Mouse (Mus musculus): ENCODE data around the gene Gm10392. TPM values are rescaled to one million over a fixed set of nuclear protein-coding genes. Genes with fewer than 3 reads are reported as not detected.

Gm10392 gene
- total RNA-seq, 2 experiments from 2014 or later, result not detected

DNA sequence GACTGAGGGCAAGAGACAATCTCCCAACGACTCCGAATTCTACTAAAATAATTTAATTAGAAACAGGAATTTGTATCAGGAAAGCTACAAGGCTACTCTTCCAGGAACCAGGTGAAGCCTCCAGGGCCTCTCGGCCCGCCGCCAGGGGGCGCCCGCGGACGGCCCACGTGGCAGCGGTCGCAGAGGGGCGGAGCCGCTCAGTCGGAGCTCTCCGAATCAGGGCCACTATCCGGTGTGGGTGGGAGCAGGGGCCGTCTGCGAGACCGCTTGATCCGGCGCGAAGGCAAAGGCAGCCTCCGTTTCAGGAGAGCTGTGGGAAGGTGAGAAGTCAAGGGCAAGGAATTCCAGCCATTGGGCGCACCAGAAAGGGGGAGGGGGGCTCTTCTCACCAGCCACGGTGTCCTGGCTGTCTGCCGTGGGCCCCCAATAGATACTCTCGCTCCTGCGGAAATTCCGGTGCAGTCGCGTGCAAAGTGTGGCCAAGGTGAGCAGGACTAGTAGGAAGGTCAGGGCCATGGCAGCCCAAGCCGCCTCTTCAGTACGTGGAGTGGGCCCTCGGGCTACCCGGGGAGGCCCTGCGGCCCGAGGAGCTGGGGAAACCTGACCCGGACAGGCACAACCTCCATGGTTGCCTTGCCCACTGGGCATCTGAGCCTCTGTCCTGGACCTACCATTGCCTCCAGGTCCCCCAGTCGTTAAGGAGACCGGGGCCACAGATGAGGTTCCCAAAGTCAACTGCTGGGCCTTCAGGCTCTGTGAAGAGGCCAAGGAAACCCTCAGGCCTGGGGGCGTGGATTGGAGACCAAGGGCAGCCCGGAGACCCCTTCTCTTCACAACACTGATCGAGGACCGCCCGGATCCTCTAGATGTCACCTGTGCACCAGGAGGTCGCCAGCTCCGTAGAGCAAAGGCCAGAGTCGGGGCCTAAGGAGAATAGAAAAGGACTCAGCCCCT lies 10.7 kb downstream of the Gm10392 start:
- peak; percentile 86 to 89 for DNase-seq
- intact Hi-C loops (cut with DNase I), result loop anchor here (5.0 kb wide), 1 partner anchor 124 kb away; no protein-coding TSS in a partner anchor

DNA sequence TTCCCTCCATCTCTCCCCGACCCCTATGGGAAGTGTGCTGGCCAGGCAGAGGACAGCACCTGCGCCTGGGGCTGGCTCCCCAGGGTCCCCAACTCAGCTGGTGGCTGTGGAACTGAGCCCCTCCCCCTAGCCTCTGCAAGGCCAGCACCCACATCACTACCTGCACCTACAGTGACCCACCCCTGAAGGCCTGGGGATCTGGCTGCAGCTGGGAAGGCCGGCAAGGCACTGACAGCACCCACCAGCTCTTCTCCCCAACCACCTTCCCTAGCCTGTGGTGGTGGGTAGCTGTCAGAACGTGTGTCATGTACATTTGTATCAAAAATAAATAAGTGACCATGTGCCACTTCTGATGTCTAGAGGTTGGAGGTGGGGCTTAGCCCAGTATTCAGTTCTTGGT lies 11.6 kb downstream of the Gm10392 start:
- intact Hi-C loops (cut with DNase I), result loop anchor here (2.0 to 5.0 kb wide), 2 partner anchors 17 to 125 kb away; no protein-coding TSS in a partner anchor

DNA sequence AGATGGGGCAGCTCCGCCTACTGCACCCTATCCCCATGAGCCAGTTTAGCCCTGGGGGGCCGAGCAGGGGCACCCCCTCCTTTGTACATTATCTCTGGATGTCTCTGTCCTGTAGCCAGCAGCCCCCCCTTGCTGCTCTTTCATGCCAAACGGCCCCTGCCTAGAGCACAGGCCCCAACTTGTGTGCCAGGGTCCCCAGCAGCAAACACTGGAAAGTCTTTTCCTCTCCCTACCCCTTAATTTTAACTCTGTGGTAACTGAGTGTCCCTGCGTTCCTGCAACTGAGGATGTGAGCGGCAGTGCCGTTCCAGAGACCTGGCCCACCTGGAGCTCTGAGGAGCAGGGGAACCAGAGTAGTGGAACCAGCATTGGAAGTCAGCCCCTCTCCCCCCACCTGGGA lies 12.1 kb downstream of the Gm10392 start:
- intact Hi-C loops (cut with DNase I), result loop anchor here (2.0 to 5.0 kb wide), 2 partner anchors 16 to 125 kb away; no protein-coding TSS in a partner anchor
- DNase-seq, result peak in 1 of 2 experiments; percentile 2

More for the DNA sequence above, 11.6 kb downstream of the Gm10392 start:
- DNase-seq, result peak in 1 of 2 experiments; percentile 12

DNA sequence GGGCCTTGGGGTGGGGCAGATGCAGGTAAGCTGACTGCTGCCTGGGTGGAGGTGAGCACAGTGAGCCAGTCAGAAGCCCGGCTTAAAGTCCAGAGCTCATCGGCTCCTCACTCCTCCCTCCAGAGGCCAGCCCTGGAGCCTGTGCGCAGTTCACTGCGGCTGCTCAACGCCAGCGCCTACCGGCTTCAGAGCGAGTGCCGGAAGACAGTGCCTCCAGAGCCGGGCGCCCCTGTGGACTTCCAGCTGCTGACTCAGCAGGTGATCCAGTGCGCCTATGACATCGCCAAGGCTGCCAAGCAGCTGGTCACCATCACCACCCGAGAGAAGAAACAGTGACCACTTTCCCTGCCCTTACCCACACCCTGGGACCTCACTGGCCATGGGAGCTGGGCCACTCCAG lies 12.7 kb downstream of the Gm10392 start:
- DNase-seq, result no peak
- intact Hi-C loops (cut with DNase I), result loop anchor here (2.0 to 5.0 kb wide), 2 partner anchors 15 to 126 kb away; no protein-coding TSS in a partner anchor

DNA sequence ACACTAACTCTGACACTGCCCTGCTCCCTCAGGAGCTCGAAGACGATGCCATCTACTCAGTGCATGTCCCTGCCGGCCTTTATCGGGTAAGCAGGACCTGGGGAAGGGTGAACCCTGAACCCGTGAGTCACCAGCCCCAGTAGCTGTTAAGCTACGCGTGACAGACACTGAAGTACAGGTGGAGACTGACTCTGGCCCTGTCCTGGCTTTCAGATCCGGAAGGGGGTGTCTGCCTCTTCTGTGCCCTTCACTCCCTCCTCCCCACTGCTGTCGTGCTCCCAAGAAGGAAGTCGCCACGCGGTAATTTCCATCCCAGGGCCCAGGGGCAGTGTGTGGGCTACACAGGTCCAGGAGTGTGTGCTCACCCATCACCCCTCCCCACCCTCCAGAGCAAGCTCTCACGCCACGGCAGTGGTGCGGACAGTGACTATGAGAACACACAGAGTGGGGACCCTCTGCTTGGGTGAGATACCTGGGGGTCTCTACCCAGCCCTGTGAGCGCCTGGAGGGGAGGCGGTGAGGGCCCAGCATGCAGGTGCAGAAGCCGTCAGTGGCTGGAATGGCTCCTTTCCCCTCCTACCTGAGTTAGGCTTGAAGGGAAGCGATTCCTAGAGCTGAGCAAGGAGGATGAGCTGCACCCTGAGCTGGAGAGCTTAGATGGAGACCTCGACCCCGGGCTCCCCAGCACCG lies 13.6 kb downstream of the Gm10392 start:
- intact Hi-C loops (cut with DNase I), result loop anchor here (5.0 kb wide), 1 partner anchor 127 kb away; no protein-coding TSS in a partner anchor
- no peak for DNase-seq

DNA sequence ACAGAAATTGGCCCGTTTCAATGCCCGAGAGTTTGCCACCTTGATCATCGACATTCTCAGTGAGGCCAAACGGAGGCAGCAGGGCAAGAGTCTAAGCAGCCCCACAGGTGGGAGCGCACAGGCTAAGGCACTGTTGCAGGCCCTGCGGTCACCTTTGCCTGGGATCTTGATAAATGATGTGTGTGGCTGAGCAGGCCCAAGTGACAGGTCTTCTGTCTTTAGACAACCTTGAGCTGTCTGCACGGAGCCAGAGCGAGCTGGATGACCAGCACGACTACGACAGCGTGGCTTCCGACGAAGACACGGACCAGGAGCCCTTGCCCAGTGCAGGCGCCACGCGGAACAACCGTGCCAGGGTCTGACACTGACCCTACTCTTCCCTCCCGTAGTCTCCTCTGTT lies 14.6 kb downstream of the Gm10392 start:
- no peak for DNase-seq
- intact Hi-C loops (cut with DNase I), result no loop called here

DNA sequence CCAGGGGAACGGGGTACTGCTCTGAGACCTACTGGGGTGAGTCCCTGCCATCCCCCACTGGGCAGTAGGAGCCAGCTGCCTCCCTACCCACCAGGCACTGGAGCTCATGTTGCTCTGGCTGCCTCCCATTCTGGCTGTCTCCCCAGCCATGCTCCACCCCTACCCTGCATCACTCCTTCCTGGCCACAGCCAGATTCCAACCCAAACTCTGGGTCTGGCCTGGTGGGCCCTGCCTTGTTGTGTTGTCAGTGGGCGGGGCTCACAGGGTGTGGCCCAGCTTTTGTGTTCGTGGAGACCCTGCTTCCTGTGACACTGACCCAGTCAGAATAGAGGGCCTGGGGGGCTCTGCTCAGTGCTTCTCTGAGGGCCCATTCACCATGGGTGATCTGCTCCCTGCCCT lies 15.5 kb downstream of the Gm10392 start:
- no peak for DNase-seq
- intact Hi-C loops (cut with DNase I), result no loop called here

DNA sequence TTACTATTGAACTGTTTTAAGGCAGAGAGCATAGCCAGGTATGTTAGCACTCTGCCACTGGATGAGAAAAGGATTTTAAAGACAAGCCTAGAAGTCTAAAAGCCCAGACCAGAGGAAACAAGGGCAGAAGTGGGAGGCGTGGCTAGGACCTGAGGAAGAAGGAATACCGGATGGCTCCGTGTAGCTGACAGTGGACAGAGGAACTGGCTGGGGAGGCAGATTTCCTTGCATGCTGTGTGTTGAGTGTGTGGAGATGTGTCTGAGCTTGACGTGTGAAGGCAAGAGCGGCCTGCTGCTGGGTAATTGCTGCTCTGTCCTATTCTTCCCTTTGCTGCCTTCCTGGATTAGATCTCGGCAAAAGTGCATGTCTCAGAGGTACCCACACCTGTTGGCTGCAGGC lies 16.5 kb downstream of the Gm10392 start:
- no peak for DNase-seq
- intact Hi-C loops (cut with DNase I), result no loop called here

DNA sequence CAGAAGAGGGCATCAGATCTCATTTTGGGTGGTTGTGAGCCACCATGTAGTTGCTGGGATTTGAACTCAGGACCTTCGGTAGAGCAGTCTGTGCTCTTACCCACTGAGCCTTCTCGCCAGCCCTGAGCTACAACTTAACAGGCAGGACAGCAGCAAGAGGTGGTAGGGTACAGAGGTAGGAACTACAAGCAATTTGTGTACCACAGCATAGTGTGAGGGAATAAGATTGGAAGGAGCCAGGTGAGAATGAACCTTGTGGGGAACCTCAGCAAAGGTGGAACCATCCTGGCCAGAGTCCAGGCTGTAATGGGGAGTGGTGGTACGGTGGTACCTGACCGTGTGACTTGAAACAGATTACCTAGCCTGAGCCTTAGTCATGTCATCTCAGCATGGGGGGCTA lies 17.0 kb downstream of the Gm10392 start:
- intact Hi-C loops (cut with DNase I), result loop anchor here (2.0 kb wide), 1 partner anchor 185 kb away; no protein-coding TSS in a partner anchor
- no peak for DNase-seq

DNA sequence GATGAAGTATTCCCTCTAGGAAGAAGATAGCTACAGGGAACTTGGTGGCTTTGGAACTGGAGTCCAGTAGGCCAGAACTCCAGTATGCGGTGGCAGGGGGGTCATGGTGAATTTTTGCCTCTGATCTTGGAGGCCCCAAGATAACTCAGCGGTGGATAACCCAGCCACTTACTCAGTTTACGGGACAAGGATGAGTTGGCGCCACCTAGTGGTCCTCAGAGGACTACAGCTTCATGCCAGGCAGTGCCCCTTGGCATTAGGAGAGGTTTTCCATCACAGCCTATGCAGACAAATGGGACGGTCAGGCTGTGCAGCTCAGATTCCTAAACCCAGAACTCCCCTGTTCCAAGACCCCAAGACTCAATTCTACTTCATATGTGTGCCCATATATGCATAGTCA lies 17.6 kb downstream of the Gm10392 start:
- peak; percentile 80 to 83 for DNase-seq

DNA sequence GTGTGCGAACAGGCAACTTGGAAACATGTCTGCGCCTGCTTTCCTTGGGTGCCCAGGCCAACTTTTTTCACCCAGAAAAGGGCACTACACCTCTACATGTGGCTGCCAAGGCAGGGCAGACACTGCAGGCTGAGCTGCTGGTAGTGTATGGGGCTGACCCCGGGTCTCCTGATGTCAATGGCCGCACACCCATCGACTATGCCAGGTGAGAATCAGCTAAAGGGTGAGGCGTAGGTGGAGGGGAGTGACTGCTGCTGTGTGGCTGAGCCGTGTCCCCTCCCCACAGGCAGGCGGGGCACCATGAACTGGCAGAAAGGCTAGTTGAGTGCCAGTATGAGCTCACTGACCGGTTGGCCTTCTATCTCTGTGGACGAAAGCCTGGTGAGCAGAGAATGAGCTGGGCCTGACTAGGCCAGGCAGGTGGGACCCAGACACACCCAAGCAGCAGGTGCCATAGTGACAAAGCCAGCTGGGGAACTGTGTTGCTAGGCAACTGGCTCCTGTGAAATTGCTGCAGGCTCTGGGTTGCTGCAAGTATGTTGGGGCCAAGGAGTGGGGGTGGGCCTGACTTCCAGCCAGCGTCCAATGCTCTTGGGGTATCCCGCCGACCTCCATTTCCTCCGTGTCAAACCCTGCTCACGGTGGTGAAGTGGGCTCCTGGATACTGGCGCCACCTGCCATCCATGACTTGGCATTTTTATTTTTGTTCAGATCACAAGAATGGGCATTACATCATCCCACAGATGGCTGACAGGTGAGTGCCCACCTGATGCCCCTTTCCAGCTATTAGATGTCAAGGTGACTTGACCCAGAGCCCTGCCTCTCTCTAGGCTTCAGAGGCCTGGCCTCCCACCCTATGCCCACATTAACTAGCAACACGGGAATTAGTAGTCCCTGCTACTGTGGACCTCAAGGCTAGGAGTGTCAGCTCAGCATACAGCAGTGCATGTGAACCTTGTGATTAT lies 18.4 kb downstream of the Gm10392 start:
- intact Hi-C loops (cut with DNase I), result loop anchor here (2.0 kb wide), 1 partner anchor 184 kb away; no protein-coding TSS in a partner anchor
- no peak for DNase-seq

More for the DNA sequence above, 17.6 kb downstream of the Gm10392 start:
- intact Hi-C loops (cut with DNase I), result loop anchor here (2.0 kb wide), 1 partner anchor 185 kb away; no protein-coding TSS in a partner anchor

DNA sequence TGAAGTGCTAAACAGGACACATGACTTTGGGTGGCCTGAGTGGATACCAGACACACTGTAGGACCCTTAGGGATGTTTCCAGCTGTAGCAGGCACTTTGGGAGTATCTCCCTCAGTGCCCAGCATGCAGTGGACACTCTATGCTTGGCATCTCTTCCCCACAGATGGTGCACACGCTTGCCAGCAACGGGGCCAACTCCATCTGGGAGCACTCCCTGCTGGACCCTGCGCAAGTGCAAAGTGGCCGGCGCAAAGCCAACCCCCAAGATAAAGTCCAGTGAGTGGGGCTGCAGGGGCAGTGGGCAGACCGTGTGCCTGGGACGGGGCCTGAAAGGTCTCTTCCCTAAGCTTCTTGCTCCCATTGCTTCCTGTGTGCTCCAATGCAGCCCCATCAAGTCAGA lies 19.6 kb downstream of the Gm10392 start:
- no peak for DNase-seq
- intact Hi-C loops (cut with DNase I), result no loop called here

DNA sequence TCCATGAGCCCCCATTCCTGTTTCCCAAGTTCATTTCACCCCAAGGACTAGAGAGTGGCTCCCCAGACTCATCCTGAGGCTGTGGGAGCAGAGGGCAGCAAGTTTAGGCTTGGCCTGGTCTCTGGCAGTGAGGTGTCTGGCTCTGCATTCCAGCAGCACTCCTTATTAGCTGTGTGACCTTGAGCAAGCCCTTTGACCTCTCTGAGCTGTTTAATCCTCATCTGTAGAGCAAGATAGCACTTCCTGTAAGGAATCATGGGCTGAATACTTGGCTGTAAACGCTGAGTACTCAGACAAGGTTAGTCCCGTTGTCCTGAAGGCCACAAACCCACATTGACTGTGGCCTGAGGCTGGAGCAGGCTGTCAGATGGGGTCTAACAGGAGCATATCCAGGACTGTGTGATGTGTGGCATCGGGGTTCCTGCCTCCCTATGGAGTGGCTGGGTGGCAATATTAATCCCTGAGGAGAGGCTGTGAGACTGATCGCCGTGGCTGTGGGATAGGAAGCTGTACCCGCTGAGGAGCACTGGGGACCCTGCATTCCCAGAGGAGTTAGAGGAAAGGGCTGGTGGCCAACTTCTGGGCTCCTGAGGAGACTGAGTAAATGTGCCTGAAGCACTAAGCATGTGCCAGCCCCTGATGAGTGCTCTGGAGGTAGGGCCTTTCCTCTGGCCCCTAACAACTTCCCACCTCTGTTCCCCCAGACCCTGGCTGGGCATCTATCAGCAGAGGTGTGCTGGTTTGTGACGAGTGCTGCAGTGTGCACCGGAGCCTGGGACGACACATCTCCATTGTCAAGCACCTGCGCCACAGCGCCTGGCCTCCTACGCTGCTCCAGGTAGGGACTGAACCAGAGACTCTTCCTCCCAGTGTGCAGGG lies 20.5 kb downstream of the Gm10392 start:
- intact Hi-C loops (cut with DNase I), result no loop called here

DNA sequence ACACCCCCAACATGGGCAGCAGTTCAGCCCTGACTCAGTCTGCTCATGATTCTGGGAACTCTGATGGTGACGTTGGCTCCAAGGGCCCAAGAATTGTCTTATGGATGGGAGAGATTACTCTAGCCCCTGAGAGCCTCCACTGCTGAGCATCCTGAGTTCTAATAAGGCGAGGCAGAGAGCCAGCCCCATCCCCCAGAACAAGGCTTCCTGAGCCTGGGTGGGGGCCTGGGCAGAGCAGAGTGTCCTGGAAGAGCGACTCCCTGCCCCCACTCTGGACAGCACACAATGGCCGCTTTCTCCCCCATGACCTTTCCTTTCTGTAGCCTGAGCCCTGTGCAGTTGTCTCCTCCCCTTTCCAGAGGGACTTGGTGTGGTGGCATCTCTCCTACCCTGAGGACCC lies 21.1 kb downstream of the Gm10392 start:
- DNase-seq, result no peak
- intact Hi-C loops (cut with DNase I), result no loop called here

More for the DNA sequence above, 20.5 kb downstream of the Gm10392 start:
- DNase-seq, result no peak

DNA sequence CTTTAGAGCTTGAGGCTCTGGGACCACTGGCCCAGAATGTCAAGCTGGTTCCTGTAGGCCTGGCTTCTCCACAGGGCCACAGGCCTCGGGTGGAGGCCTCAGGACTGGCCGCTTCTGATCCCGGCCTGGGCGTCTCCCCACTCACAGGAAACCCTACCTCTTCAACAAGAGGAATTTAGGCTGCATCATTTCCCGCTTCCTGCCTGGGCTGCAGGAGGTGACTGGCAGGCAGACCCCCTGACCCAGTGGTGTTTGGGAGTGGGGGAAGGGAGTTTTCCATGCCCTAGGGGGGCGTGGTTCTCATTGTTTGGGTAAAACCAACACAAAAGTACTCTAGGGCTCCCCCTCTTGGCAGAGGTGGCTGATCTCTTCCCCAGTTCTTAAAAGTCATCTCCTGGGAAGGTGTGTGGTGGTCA lies 21.6 kb downstream of the Gm10392 start:
- intact Hi-C loops (cut with DNase I), result no loop called here
- peak; percentile 75 to 76 for DNase-seq

DNA sequence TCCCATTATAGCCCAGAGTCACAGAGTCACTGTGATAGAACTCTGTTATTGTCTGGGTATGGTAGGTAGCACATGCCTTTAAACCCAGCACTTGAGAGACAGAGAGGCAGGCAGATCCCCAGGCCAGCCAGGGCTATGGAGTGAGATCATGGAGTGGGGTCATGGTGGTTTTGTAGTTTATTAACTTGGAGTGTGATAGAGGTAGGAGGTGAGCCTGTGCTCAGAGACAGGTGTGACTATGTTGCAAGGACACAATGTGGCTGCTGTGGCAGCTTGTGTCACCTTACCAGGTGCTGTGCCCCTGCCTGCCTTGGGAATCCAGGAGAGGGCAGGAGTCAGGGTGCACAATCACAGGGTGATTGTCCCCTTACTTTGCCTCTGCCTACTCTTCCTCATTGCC lies 23.5 kb downstream of the Gm10392 start:
- intact Hi-C loops (cut with DNase I), result no loop called here
- DNase-seq, result no peak

DNA sequence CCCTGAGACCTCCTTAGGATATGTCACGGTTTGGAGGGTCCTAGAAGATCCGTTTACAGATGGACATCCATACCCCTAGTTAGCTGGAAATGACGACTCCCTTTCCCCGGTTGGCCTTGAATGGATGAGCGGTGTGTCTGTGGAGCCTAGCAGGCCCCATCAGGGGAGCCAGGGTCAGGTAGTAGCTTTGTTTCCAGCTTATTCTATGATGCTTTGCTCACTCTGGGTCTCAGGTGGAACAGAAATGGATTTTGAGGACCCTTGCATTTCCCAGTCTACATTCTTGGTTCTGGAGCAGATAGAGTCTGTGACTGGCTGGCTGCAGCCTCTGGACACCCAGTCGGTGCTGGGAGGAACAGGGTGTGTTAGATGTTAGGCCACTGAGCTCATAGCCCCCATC lies 24.2 kb downstream of the Gm10392 start:
- intact Hi-C loops (cut with DNase I), result no loop called here
- DNase-seq, result no peak

DNA sequence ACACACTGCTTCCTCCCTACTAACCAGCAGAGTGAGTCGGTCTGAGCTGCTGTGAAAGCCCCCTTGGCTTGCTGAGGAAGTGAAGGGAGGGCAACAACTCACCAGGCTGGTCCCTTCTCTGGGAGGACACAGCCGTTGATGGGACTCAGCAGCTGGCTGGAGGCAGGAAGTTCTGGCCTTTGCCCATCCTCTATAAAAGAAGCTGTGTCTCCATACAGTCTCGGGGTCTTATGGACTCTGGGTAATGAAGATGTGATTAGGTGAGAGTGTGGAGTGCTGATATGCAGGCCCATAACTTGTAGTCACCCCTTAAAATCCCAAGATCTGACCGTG lies 24.7 kb downstream of the Gm10392 start:
- intact Hi-C loops (cut with DNase I), result no loop called here
- no peak for DNase-seq
